Mouse (Mus musculus) heart, postnatal 0 days (tissue): ENCODE results near the gene Gm21985.

Experiments used
- CTCF ChIP-seq: IDR thresholded peaks from 2 replicates; pipeline ENCODE4 v1.5.1; 2016; ENCODE audit warnings: antibody characterized with exemption, control low read depth, low read depth
- EP300 ChIP-seq: IDR thresholded peaks from 2 replicates; pipeline ENCODE4 v1.6.1; 2016; ENCODE audit warnings: antibody characterized with exemption, low read depth

GRCm38 (mm10) chr2:112308671-112309070, 42.6 kb downstream of the Gm21985 start:
- TF ChIP-seq CTCF = no peak
- no peak for TF ChIP-seq EP300
